Comparison of ENCODE assay signal across 9 mouse cellular contexts in genomic region chr2:154551927-154552326, GRCm38 (mm10). TPM values are rescaled to one million over a fixed set of nuclear protein-coding genes. Genes with fewer than 3 reads are reported as not detected.
DNase-seq lines count a peak whose midpoint lies in the region; ATAC-seq lines count a peak whose summit lies in the region.
"Had no signal": no experiment of that assay in that cellular context is flagged by ENCODE, and none has a peak within 500 bp of the region (broad histone marks: within the 10 kb centered on the region; RNA-seq: fewer than 3 reads in every experiment).

No protein-coding gene starts in this region.

- H3K4me3 ChIP-seq in heart, embryonic 10.5 days: peak overlapping the region; percentile 51

- H3K27ac ChIP-seq in heart, embryonic 10.5 days: peak overlapping the region; percentile 75

- 28% methylated on average over 21 of the region's 21 CpGs for WGBS in heart, embryonic 10.5 days

- H3K4me1 ChIP-seq in heart, embryonic 10.5 days: peaks cover 34% of the 10 kb centered on the region

- peak; percentile 34 for ATAC-seq in granulocyte monocyte progenitor cell, adult 5-6 weeks (replicated peaks; ENCODE audit: poor library complexity, severe bottlenecking)
- ATAC-seq in megakaryocyte progenitor cell, adult 5-6 weeks (replicated peaks; ENCODE audit: poor library complexity): peak; percentile 27
- ATAC-seq in erythroid progenitor cell, adult 5-6 weeks (replicated peaks; ENCODE audit: low FRiP score, poor library complexity, severe bottlenecking): no peak

- H3K27me3 ChIP-seq in heart, embryonic 10.5 days (ENCODE audit: insufficient read depth, poor library complexity, severe bottlenecking): peaks cover 69% of the 10 kb centered on the region
- H3K27me3 ChIP-seq: CH12.LX had no signal

- no peaks in the 10 kb centered on the region for H3K36me3 ChIP-seq in heart, embryonic 10.5 days

- H3K9me3 ChIP-seq in heart, embryonic 10.5 days: no peaks in the 10 kb centered on the region

- no peak for DNase-seq in heart, embryonic 10.5 days (ENCODE audit: low spot score)
- no peak for DNase-seq in heart, adult 11 months
- DNase-seq in R1 (ENCODE audit: low read depth, low spot score): peak; percentile 51
- DNase-seq in urinary bladder, postnatal 25 days (ENCODE audit: low spot score): no peak
- DNase-seq in frontal cortex, postnatal 25 days (ENCODE audit: low spot score in 2 of 2): no peak

RNA-seq across cellular contexts. Expression of gene Actl10, which starts 0.4 kb away (rescaled TPM):
- 0.31 and 0.43 TPM in 2 replicates for polyA plus RNA-seq in heart, embryonic 10.5 days (2016; fragmentation: Nextera tagmentation; extraction: Ambion mirVana)
- not detected in 2 replicates for total RNA-seq in granulocyte monocyte progenitor cell, adult 5-6 weeks (2014; fragmentation: Nextera tagmentation)
- total RNA-seq in granulocyte monocyte progenitor cell, adult 5-6 weeks (2017): not detected in 2 replicates
- not detected in 2 replicates for total RNA-seq in megakaryocyte progenitor cell, adult 5-6 weeks (2015)
- total RNA-seq in megakaryocyte progenitor cell, adult 5-6 weeks (2017): 0.27 TPM in 1 of 2 replicates, not detected in the other
- total RNA-seq in erythroid progenitor cell, adult 5-6 weeks (2015; ENCODE audit: low replicate concordance): not detected in 2 replicates
- not detected in 2 replicates for total RNA-seq in erythroid progenitor cell, adult 5-6 weeks (2017; ENCODE audit: low replicate concordance)

RNA-seq across cellular contexts. Expression of gene 1700003F12Rik, which starts 5.0 kb away (rescaled TPM):
- 1.2 and 1.5 TPM in 2 replicates for polyA plus RNA-seq in heart, embryonic 10.5 days (2016; fragmentation: Nextera tagmentation; extraction: Ambion mirVana)
- not detected in 2 replicates for total RNA-seq in granulocyte monocyte progenitor cell, adult 5-6 weeks (2014; fragmentation: Nextera tagmentation)
- total RNA-seq in granulocyte monocyte progenitor cell, adult 5-6 weeks (2017): not detected in 2 replicates
- not detected in 2 replicates for total RNA-seq in megakaryocyte progenitor cell, adult 5-6 weeks (2015)
- not detected in 2 replicates for total RNA-seq in megakaryocyte progenitor cell, adult 5-6 weeks (2017)
- total RNA-seq in erythroid progenitor cell, adult 5-6 weeks (2015; ENCODE audit: low replicate concordance): not detected in 2 replicates
- total RNA-seq in erythroid progenitor cell, adult 5-6 weeks (2017; ENCODE audit: low replicate concordance): not detected in 2 replicates

RNA-seq across cellular contexts. Expression of gene Necab3, which starts 6.8 kb away (rescaled TPM):
- 0.94 and 1.6 TPM in 2 replicates for polyA plus RNA-seq in heart, embryonic 10.5 days (2016; fragmentation: Nextera tagmentation; extraction: Ambion mirVana)
- 1.8 and 7.0 TPM in 2 replicates for total RNA-seq in granulocyte monocyte progenitor cell, adult 5-6 weeks (2014; fragmentation: Nextera tagmentation)
- total RNA-seq in granulocyte monocyte progenitor cell, adult 5-6 weeks (2017): 2.4 TPM in 1 of 2 replicates, not detected in the other
- total RNA-seq in megakaryocyte progenitor cell, adult 5-6 weeks (2015): 1.4 and 3.9 TPM in 2 replicates
- 1.3 and 1.7 TPM in 2 replicates for total RNA-seq in megakaryocyte progenitor cell, adult 5-6 weeks (2017)
- 1.8 TPM in 1 of 2 replicates, not detected in the other for total RNA-seq in erythroid progenitor cell, adult 5-6 weeks (2015; ENCODE audit: low replicate concordance)
- total RNA-seq in erythroid progenitor cell, adult 5-6 weeks (2017; ENCODE audit: low replicate concordance): 1.9 and 3.6 TPM in 2 replicates

RNA-seq across cellular contexts. Expression of gene E2f1, which starts 17.8 kb away (rescaled TPM):
- polyA plus RNA-seq in heart, embryonic 10.5 days (2016; fragmentation: Nextera tagmentation; extraction: Ambion mirVana): 18.0 and 18.6 TPM in 2 replicates
- 32.0 and 45.2 TPM in 2 replicates for total RNA-seq in granulocyte monocyte progenitor cell, adult 5-6 weeks (2014; fragmentation: Nextera tagmentation)
- total RNA-seq in granulocyte monocyte progenitor cell, adult 5-6 weeks (2017): 7.5 and 9.9 TPM in 2 replicates
- 21.2 and 23.7 TPM in 2 replicates for total RNA-seq in megakaryocyte progenitor cell, adult 5-6 weeks (2015)
- 14.1 and 14.2 TPM in 2 replicates for total RNA-seq in megakaryocyte progenitor cell, adult 5-6 weeks (2017)
- 11.7 and 27.8 TPM in 2 replicates for total RNA-seq in erythroid progenitor cell, adult 5-6 weeks (2015; ENCODE audit: low replicate concordance)
- total RNA-seq in erythroid progenitor cell, adult 5-6 weeks (2017; ENCODE audit: low replicate concordance): 11.9 and 17.5 TPM in 2 replicates

RNA-seq across cellular contexts. Expression of gene Pxmp4, which starts 51.6 kb away (rescaled TPM):
- polyA plus RNA-seq in heart, embryonic 10.5 days (2016; fragmentation: Nextera tagmentation; extraction: Ambion mirVana): 19.9 and 21.5 TPM in 2 replicates
- total RNA-seq in granulocyte monocyte progenitor cell, adult 5-6 weeks (2014; fragmentation: Nextera tagmentation): 8.4 and 15.5 TPM in 2 replicates
- total RNA-seq in granulocyte monocyte progenitor cell, adult 5-6 weeks (2017): 11.5 and 15.2 TPM in 2 replicates
- total RNA-seq in megakaryocyte progenitor cell, adult 5-6 weeks (2015): 14.6 and 14.9 TPM in 2 replicates
- total RNA-seq in megakaryocyte progenitor cell, adult 5-6 weeks (2017): 9.2 and 10.7 TPM in 2 replicates
- 15.5 and 22.7 TPM in 2 replicates for total RNA-seq in erythroid progenitor cell, adult 5-6 weeks (2015; ENCODE audit: low replicate concordance)
- total RNA-seq in erythroid progenitor cell, adult 5-6 weeks (2017; ENCODE audit: low replicate concordance): 14.4 and 17.0 TPM in 2 replicates
